Mouse (Mus musculus): ENCODE results near the gene Fgf8.
A peak's percentile ranks its signal among the peaks of the same experiment; 100 is the strongest.

Fgf8 gene

DNA sequence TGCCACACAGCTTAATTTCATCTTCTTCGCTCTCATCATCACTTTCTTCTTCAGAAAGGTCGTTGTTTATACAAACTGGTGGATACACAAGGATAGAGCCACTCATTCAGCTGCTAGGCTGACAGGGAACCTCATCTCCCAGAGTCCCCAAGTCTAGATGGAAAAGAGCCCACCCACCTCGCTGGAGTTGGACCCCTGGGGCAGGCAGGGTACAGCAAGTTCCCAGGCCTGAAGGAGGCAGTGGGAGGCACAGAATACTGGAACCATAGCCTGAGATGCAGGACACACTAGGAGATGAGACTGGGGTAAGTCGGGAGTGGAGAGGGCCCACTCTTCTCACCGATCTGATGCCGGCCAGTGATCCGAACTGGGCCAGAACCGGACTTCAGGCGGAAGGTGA lies 5.5 kb upstream of the Fgf8 start:
- DNase-seq: no peak

DNA sequence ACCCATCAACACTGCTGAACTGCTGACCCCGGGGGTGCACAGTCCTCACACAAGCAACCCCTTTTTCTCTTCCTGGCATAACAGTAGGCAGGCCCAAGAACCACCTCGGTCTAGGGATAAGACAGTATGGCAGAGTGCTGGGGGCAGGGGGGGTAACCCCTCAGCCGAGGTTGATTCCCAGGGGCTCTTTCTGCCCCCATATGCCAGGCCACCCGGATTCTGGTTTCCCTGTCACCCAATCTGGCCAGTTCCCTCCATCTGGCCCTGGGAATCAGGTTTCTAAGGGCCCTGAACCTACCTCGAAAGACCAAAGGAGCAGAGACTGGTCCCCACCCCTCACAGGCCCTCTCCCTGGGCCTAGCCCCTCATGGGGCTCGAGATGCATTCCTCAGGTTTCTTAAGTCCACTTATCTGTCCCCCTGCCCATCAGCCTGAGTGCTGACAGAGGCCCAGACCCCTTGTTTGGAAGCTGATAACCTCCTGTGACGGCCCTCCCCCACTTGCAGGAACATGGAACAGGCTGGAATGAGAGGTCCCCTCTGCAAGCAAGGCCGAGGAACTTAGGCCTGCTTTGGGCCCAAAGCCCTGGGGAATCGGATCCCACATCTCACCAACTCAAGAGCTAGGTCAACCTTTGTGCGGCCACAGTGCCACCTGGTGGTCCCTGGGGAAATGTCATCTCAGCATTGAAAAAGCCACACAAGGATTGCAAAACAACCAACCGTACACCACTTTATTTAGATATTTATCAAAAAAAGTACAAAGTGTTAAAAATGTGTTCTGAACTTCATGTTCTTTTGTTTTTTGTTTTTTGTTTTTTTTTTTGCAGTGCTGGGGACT lies 4.5 kb upstream of the Fgf8 start:
- DNase-seq: peak; percentile 81

- peak; percentile 73 for DNase-seq
Measured at GRCm38 (mm10) chr19:45746153-45747020, 3.7 kb upstream of the Fgf8 start.

DNA sequence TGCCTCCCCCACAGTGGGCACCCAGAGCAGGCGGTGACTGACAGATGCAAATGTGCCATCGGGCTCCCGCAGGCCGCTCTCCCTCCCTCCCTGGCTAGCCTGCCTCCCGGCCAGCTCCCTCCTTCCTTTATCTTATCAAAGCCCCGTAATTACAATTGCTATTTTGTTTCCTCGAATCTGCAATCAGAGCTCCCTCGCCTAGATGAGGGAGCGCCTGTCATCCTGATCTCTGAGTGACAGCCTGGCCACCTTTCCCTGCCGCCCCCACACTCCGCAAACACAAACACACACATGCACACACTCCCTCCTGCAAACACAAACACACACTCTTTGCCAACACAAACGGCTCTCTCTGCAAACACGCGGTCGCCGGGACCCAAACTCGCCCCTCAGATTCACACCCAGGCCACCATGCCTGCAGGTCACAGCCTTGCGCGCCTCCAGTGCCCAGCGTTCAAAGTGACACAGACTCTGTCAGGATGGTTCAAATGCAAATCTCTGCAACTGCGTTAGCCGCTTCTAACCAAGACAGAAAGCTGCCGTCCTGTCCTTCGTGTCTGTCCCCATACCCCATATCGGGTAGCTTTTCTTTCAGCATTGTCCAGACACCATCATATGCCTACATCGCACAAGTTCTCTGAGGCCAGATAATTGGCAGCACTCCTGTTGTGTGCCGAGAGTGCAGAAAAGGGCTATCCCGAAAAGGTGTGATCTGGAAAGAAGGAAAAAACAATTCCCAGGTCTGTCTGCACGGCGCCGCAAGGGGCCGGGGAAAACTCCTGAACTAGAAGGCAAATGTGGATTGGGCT lies 2.8 kb upstream of the Fgf8 start:
- no peak for DNase-seq

DNA sequence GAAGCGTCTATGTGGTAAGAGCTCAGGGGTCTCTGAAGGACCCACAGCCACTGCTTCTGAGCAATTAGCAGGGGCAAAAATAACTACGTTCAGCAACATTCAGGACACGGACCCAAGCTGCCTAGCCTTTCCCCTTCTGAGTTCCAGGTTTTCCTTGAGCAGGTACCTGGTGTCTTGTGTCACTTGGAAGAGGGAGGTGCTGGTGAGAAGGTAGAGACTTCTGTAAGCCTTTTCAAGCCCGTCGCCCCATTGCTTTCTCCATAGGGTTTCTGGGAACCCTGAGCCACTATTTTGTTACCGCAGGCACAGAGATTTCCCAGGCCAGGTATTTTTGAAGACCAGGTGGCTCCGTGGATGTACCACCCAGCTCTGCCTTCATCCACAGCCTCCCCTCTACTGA lies 904 bp upstream of the Fgf8 start:
- DNase-seq: no peak

- DNase-seq: no peak
Measured at GRCm38 (mm10) chr19:45742984-45743575, 365 bp upstream of the Fgf8 start.

GRCm38 (mm10) chr19:45741431-45742217 lies 1.1 kb downstream of the Fgf8 start:
- DNase-seq: no peak

GRCm38 (mm10) chr19:45740817-45741216 lies 1.9 kb downstream of the Fgf8 start:
- DNase-seq: no peak

- DNase-seq: no peak
Measured at GRCm38 (mm10) chr19:45740233-45740632, 2.5 kb downstream of the Fgf8 start.

DNA sequence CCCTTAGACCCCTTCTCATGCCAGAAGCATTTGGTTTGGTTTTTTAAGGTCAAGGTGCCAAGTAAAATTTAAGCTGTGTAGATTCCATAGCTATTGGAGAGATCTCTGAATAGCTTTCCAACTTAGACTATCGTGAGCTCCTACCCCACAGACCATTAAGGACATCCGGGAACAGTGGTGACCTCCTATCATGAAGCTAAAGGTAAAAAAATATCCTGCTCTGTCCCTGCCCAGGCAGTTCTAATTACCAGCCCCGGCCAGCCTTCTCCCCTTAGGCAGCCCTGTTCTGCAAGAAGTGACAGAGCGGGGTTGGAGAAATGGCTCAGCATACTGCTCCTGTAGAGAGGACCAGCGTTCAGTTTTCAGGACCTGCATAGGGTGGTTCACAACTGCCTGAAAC lies 4.2 kb downstream of the Fgf8 start:
- no peak for DNase-seq

DNA sequence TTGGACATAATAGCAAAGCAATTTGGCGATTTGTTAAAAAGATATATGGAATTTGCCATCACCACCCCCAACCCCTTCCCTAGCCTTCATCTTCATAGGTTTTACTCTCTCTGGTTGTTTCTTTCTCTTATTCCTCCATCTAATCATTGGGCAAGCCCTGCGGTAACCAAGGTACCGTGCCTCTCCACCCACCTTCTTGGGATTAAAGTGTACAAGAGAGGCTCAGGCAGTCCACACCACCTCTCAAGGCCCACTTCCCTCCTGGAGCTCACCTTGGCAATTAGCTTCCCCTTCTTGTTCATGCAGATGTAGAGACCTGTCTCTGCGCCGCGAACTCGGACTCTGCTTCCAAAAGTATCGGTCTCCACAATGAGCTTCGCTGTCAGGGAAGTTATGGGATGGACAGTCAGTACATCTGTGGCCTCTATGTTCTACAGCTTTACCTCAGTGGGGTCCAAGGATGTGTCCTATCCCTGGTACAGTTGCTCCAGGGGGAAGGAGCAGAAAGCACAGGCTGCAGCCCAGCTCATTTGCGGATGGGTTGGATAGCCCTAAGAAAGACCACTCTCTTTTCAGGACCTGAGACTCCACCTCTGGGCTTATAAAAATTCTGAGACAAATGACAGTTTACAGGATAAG lies 4.8 kb downstream of the Fgf8 start:
- DNase-seq: no peak

- no peak for DNase-seq
Measured at GRCm38 (mm10) chr19:45737208-45737845, 5.4 kb downstream of the Fgf8 start.

DNA sequence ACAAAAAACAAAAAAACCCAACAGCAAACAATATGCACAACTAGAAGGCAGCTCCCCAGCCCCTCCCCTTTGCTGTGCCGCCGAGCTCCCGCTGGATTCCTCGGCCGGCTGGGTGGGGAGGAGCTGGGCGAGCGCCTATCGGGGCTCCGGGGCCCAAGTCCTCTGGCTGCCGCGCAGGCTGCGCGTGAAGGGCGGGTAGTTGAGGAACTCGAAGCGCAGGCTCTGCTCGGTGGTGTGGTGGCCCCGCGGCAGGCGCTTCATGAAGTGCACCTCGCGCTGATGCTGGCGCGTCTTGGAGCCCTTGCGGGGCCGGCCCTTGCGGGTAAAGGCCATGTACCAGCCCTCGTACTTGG lies 5.9 kb downstream of the Fgf8 start:
- no peak for DNase-seq

DNA sequence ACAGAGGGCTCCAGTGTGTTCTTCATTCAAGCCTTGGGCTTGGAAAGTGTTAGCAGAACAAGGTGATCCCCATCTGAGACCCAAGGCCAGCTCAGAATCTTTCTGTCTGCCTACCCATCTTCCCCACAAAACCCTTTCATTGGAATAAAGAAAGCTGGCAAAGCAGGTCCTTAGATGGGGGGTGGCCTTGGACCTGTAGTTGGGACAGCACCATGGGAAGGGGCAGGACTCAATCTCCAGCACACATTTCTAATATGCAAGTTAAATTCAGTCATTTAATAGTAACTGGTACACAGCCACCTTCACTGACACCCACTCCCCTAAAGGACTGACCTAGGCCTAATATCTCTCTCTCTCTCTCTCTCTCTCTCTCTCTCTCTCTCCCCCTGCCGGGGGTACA lies 6.5 kb downstream of the Fgf8 start:
- DNase-seq: no peak

- DNase-seq: no peak
Measured at GRCm38 (mm10) chr19:45734762-45735161, 8.0 kb downstream of the Fgf8 start.

DNA sequence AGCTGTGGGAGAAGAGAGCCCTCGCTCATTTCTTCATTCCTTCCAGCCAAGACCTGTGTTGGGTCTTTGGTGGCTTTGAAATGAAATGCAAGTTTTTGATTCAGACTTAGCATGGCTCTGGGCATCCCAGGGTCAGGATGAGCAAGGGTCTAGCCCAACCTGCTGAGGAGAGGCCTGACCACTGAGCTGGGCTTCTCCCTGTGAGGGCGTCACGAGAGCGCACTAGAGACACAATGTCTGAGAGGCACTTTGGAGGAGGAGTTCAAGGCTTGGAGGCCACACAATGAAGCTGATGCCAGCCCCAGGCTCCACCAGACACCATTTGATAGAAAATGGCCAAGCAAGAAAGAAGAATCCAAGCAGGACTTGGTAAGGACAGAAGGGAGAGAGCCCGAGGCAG lies 8.5 kb downstream of the Fgf8 start:
- no peak for DNase-seq

DNA sequence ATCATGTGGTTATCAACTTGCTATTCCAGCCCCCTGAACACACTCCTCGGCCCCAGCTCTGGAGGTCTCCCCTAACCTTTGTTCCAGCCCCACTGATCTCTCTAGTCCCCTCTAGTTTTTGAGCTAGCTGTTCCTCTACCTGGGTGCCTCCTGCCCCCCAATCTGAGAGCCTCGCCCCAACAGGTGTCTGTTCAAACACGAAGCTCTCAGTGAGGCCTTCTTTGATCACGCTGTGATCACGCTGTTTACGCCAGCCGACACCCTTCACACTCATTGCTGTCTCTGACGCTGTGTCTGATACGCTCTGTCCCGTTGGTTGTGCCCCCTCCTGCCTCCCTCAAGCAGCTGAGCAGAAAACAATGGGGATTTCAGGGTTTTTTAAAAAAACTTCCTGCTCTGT lies 9.2 kb downstream of the Fgf8 start:
- no peak for DNase-seq

GRCm38 (mm10) chr19:45731658-45732057 lies 11.1 kb downstream of the Fgf8 start:
- DNase-seq: no peak

DNA sequence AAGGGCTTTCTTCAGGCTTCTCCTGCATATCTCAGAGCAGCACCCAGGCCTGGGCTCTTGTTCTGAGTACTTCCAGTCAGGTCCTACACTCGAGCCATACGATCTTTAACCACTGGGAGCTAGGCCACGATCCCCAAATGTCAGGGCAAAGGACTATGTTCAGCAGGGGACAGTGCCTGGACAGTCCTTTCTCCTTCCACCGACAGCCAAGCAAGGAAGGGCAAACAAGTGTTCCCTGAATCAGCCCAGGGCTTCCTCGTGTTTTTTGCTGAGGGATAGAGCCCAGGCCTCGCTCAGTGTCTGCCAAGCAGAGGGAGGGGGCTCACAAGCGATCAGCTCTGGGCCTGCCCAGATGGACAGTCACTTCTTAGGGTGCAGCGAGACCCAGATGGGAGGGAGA lies 12.7 kb downstream of the Fgf8 start:
- no peak for DNase-seq

- DNase-seq: no peak
Measured at GRCm38 (mm10) chr19:45727231-45727630, 15.5 kb downstream of the Fgf8 start.

DNA sequence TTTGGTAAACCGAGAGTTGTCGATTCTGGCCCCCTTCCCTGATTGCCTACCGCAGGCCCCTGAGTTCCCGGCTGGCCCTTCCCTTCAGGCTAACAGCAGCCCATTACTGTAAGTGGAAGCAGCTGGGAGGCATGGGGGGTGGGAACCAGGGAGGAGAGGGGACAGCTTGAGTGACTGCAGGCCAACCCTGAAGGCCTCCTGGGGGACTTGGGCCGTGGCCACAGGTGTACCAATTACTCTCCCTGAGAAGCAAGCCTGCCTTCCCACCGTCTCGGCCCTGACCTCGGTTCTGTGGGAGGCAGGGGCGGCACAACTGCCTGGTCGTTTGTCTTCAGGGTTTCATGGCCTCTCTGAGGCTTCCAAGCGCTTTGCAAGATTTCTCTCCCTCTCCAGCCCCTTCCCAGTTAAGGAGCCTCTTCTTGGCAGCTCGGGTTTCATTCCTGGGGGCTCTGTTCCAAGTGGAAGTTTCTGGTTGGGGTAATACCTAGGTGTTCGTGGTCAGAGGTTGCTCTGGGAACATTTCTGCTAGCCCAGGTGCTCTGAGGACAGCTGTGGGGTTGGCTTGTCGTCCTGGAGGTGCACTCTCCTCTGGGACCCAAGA lies 16.9 kb downstream of the Fgf8 start:
- DNase-seq: no peak

All from kidney, adult 11 months (tissue).